Mouse (Mus musculus) erythroblast, embryonic 14.5 days (primary cell): Measurements from ENCODE around the gene Pde11a. TPM values are rescaled to one million over a fixed set of nuclear protein-coding genes. Genes with fewer than 3 reads are reported as not detected.

ENCODE experiments used
- H3K27me3 ChIP-seq: 2 replicates; pipeline ENCODE4 v1.6.1; 2012; ENCODE audit warnings: inconsistent platforms; ENCODE audit not compliant: control insufficient read depth
- H3K36me3 ChIP-seq: 2 replicates; pipeline ENCODE4 v1.6.1; 2012; ENCODE audit warnings: mild to moderate bottlenecking, inconsistent platforms; ENCODE audit not compliant: control insufficient read depth
- H3K4me1 ChIP-seq: 2 replicates; pipeline ENCODE4 v1.6.1; 2012; ENCODE audit warnings: inconsistent platforms; ENCODE audit not compliant: control insufficient read depth
- H3K4me3 ChIP-seq: replicated peaks from 2 replicates; pipeline ENCODE3; 2012; ENCODE audit warnings: moderate library complexity, mild to moderate bottlenecking, inconsistent platforms
- H3K9me3 ChIP-seq: 2 replicates; pipeline ENCODE4 v1.6.1; 2012; ENCODE audit warnings: low read length, inconsistent platforms, mixed read lengths; ENCODE audit not compliant: control insufficient read depth
- GATA1 ChIP-seq: IDR thresholded peaks from 2 replicates; pipeline ENCODE4 v1.6.1; 2012; ENCODE audit warnings: low read length, inconsistent platforms, mixed read lengths
- TAL1 ChIP-seq: IDR thresholded peaks from 3 replicates; pipeline ENCODE4 v1.6.1; 2012; ENCODE audit warnings: low read length, inconsistent platforms, mixed read lengths
- polyA plus RNA-seq: library from polyadenylated mRNA; stranded (reverse); fragments of >175 nt; gene quantifications from 2 replicates; pipeline ENCODE4 v1.2.3, GENCODE M21; 2012

The Pde11a gene
- polyA plus RNA-seq, 1 experiment = not detected

- no peak for TF ChIP-seq GATA1
- TF ChIP-seq TAL1 = no peak
- Histone ChIP-seq H3K36me3 (no peaks in the 10 kb centered on the region), H3K4me3 (no peak overlapping the region), H3K27me3 (no peaks in the 10 kb centered on the region), H3K4me1 (no peaks in the 10 kb centered on the region), H3K9me3 (no peaks in the 10 kb centered on the region)
Measured at GRCm38 (mm10) chr2:76090506-76090905, 248.1 kb downstream of the Pde11a start.

GRCm38 (mm10) chr2:76088844-76089243 lies 249.7 kb downstream of the Pde11a start:
- Histone ChIP-seq H3K27me3 (no peaks in the 10 kb centered on the region), H3K4me3 (no peak overlapping the region), H3K4me1 (no peaks in the 10 kb centered on the region), H3K9me3 (no peaks in the 10 kb centered on the region), H3K36me3 (no peaks in the 10 kb centered on the region)
- TF ChIP-seq GATA1 = no peak
- TF ChIP-seq TAL1 = no peak

- H3K4me1 ChIP-seq = no peaks in the 10 kb centered on the region
- H3K36me3 ChIP-seq = no peaks in the 10 kb centered on the region
- no peak overlapping the region for H3K4me3 ChIP-seq
- TF ChIP-seq GATA1 = no peak
- H3K9me3 ChIP-seq = no peaks in the 10 kb centered on the region
- no peaks in the 10 kb centered on the region for H3K27me3 ChIP-seq
Measured at GRCm38 (mm10) chr2:76088413-76088812, 250.2 kb downstream of the Pde11a start.

- H3K4me1 ChIP-seq = no peaks in the 10 kb centered on the region
- no peaks in the 10 kb centered on the region for H3K27me3 ChIP-seq
- no peaks in the 10 kb centered on the region for H3K36me3 ChIP-seq
- H3K4me3 ChIP-seq = no peak overlapping the region
- TF ChIP-seq GATA1 (no peak), TAL1 (no peak)
- no peaks in the 10 kb centered on the region for H3K9me3 ChIP-seq
Measured at GRCm38 (mm10) chr2:76087170-76087569, 251.4 kb downstream of the Pde11a start.

- Histone ChIP-seq H3K36me3 (no peaks in the 10 kb centered on the region), H3K4me1 (no peaks in the 10 kb centered on the region), H3K27me3 (no peaks in the 10 kb centered on the region), H3K4me3 (no peak overlapping the region), H3K9me3 (no peaks in the 10 kb centered on the region)
- TF ChIP-seq GATA1 = no peak
- TF ChIP-seq TAL1 = no peak
Measured at GRCm38 (mm10) chr2:76084982-76085381, 253.6 kb downstream of the Pde11a start.

GRCm38 (mm10) chr2:76083901-76084300 lies 254.7 kb downstream of the Pde11a start:
- H3K36me3 ChIP-seq = no peaks in the 10 kb centered on the region
- no peaks in the 10 kb centered on the region for H3K9me3 ChIP-seq
- H3K4me1 ChIP-seq = no peaks in the 10 kb centered on the region
- H3K27me3 ChIP-seq = no peaks in the 10 kb centered on the region
- TF ChIP-seq GATA1 (no peak), TAL1 (no peak)
- H3K4me3 ChIP-seq = no peak overlapping the region

- H3K27me3 ChIP-seq = no peaks in the 10 kb centered on the region
- no peak overlapping the region for H3K4me3 ChIP-seq
- no peak for TF ChIP-seq GATA1
- TF ChIP-seq TAL1 = no peak
- no peaks in the 10 kb centered on the region for H3K36me3 ChIP-seq
- no peaks in the 10 kb centered on the region for H3K4me1 ChIP-seq
- no peaks in the 10 kb centered on the region for H3K9me3 ChIP-seq
Measured at GRCm38 (mm10) chr2:76083396-76083795, 255.2 kb downstream of the Pde11a start.

GRCm38 (mm10) chr2:76081991-76082390 lies 256.6 kb downstream of the Pde11a start:
- TF ChIP-seq TAL1 (no peak), GATA1 (no peak)
- Histone ChIP-seq H3K9me3 (no peaks in the 10 kb centered on the region), H3K36me3 (no peaks in the 10 kb centered on the region), H3K4me3 (no peak overlapping the region), H3K4me1 (no peaks in the 10 kb centered on the region), H3K27me3 (no peaks in the 10 kb centered on the region)

GRCm38 (mm10) chr2:76080549-76080948 lies 258.0 kb downstream of the Pde11a start:
- TF ChIP-seq TAL1 (no peak), GATA1 (no peak)
- Histone ChIP-seq H3K27me3 (no peaks in the 10 kb centered on the region), H3K36me3 (no peaks in the 10 kb centered on the region)

GRCm38 (mm10) chr2:76076838-76077237 lies 261.7 kb downstream of the Pde11a start:
- TF ChIP-seq GATA1 (no peak), TAL1 (no peak)
- H3K4me1 ChIP-seq = no peaks in the 10 kb centered on the region
- H3K4me3 ChIP-seq = no peak overlapping the region
- H3K9me3 ChIP-seq = no peaks in the 10 kb centered on the region
- H3K27me3 ChIP-seq = no peaks in the 10 kb centered on the region
- no peaks in the 10 kb centered on the region for H3K36me3 ChIP-seq

More at GRCm38 (mm10) chr2:76080549-76080948, 258.0 kb downstream of the Pde11a start:
- no peak overlapping the region for H3K4me3 ChIP-seq
- H3K9me3 ChIP-seq = no peaks in the 10 kb centered on the region
- H3K4me1 ChIP-seq = no peaks in the 10 kb centered on the region
